Mouse (Mus musculus): ENCODE results near the gene Irf6.
A peak's percentile ranks its signal among the peaks of the same experiment; 100 is the strongest.

The Irf6 gene

GRCm38 (mm10) chr1:193200640-193201382 lies 47.9 kb downstream of the Irf6 start:
- no peak for DNase-seq (ENCODE audit: low spot score)

GRCm38 (mm10) chr1:193201383-193201778 lies 48.5 kb downstream of the Irf6 start, which contains the start of gene Traf3ip3:
TSS of gene Traf3ip3 (minus strand) at chr1:193201703.
- DNase-seq (ENCODE audit: low spot score), result no peak

- DNase-seq (ENCODE audit: low spot score), result no peak
Measured at GRCm38 (mm10) chr1:193203821-193204220, 50.9 kb downstream of the Irf6 start.

- no peak for DNase-seq (ENCODE audit: low spot score)
Measured at GRCm38 (mm10) chr1:193205431-193205830, 52.5 kb downstream of the Irf6 start.

GRCm38 (mm10) chr1:193207503-193207902 lies 54.6 kb downstream of the Irf6 start, which contains the start of gene Lamb3:
TSS of gene Lamb3 (plus strand) at chr1:193207699.
- DNase-seq (ENCODE audit: low spot score), result no peak

- peak; percentile 25 for DNase-seq (ENCODE audit: low spot score)
Measured at GRCm38 (mm10) chr1:193208178-193208577, 55.3 kb downstream of the Irf6 start.

- DNase-seq (ENCODE audit: low spot score), result no peak
Measured at GRCm38 (mm10) chr1:193211371-193211770, 58.5 kb downstream of the Irf6 start.

GRCm38 (mm10) chr1:193214053-193214452 lies 61.1 kb downstream of the Irf6 start:
- no peak for DNase-seq (ENCODE audit: low spot score)

- no peak for DNase-seq (ENCODE audit: low spot score)
Measured at GRCm38 (mm10) chr1:193216000-193216399, 63.1 kb downstream of the Irf6 start.

GRCm38 (mm10) chr1:193220408-193220807 lies 67.5 kb downstream of the Irf6 start:
- no peak for DNase-seq (ENCODE audit: low spot score)

Data from ovary, postnatal 14 days (tissue).